Mouse (Mus musculus) adrenal gland, adult 18-20 months (tissue): ENCODE results near the gene Prss57. TPM values are rescaled to one million over a fixed set of nuclear protein-coding genes. Genes with fewer than 3 reads are reported as not detected.

Experiments used
- DNase-seq, 2 experiments: peaks; one replicate each; pipeline ENCODE4 v3.0.0; 2021 to 2022; ENCODE audit warnings: low spot score in 2 of 2
- long read RNA-seq, 2 experiments: library from polyadenylated mRNA; stranded (forward); transcript quantifications; one replicate each; pipeline ENCODE4 v2.0.0; 2021
- total RNA-seq, 2 experiments: library from RNA; stranded (reverse); gene quantifications; 1 replicate in 1 of 2; 2 replicates in 1 of 2; pipeline ENCODE4 v1.2.3; 2021

The Prss57 gene
- total RNA-seq: not detected
- long read RNA-seq, experiment 1: 0 reads
- long read RNA-seq, experiment 2, partial matches to known transcripts: 0 of 1 reads
- long read RNA-seq, experiment 2, other reads (novel, unspliced or antisense): 1 of 1 reads

GRCm38 (mm10) chr10:79790861-79791260 is at the start of gene Prss57:
TSS of gene Prss57 (minus strand) at chr10:79790961.
- no peak for DNase-seq

GRCm38 (mm10) chr10:79840091-79840490 is 49.3 kb upstream of the Prss57 start:
- no peak for DNase-seq

GRCm38 (mm10) chr10:79838151-79838550 is 47.4 kb upstream of the Prss57 start:
- no peak for DNase-seq

GRCm38 (mm10) chr10:79836918-79837317 is 46.2 kb upstream of the Prss57 start:
- no peak for DNase-seq

- peak; percentile 82 to 85 for DNase-seq
Measured at GRCm38 (mm10) chr10:79834769-79835398, 44.1 kb upstream of the Prss57 start.

GRCm38 (mm10) chr10:79832786-79833181 is 42.0 kb upstream of the Prss57 start:
- DNase-seq: no peak

GRCm38 (mm10) chr10:79832026-79832785 is 41.4 kb upstream of the Prss57 start:
- DNase-seq: no peak

GRCm38 (mm10) chr10:79831583-79831982 is 40.8 kb upstream of the Prss57 start:
- DNase-seq: no peak

- DNase-seq: no peak
Measured at GRCm38 (mm10) chr10:79824413-79824812, 33.7 kb upstream of the Prss57 start.

GRCm38 (mm10) chr10:79823011-79823410 is 32.2 kb upstream of the Prss57 start:
- no peak for DNase-seq

GRCm38 (mm10) chr10:79822372-79822771 is 31.6 kb upstream of the Prss57 start:
- no peak for DNase-seq

GRCm38 (mm10) chr10:79821731-79822130 is 31.0 kb upstream of the Prss57 start:
- no peak for DNase-seq

GRCm38 (mm10) chr10:79820782-79821181 is 30.0 kb upstream of the Prss57 start, which contains the start of gene Misp:
TSS of gene Misp (plus strand) at chr10:79820989.
- no peak for DNase-seq

- no peak for DNase-seq
Measured at GRCm38 (mm10) chr10:79820277-79820676, 29.5 kb upstream of the Prss57 start.

GRCm38 (mm10) chr10:79819606-79820005 is 28.8 kb upstream of the Prss57 start:
- no peak for DNase-seq

- no peak for DNase-seq
Measured at GRCm38 (mm10) chr10:79818225-79818624, 27.5 kb upstream of the Prss57 start.

- DNase-seq: no peak
Measured at GRCm38 (mm10) chr10:79817111-79817510, 26.4 kb upstream of the Prss57 start.

- DNase-seq: no peak
Measured at GRCm38 (mm10) chr10:79815671-79816494, 25.1 kb upstream of the Prss57 start.

- DNase-seq: no peak
Measured at GRCm38 (mm10) chr10:79814271-79814842, 23.6 kb upstream of the Prss57 start.

- peak; percentile 96 to 97 for DNase-seq
Measured at GRCm38 (mm10) chr10:79811736-79812637, 21.2 kb upstream of the Prss57 start.
